Mouse (Mus musculus) liver, embryonic 14.5 days (tissue): ENCODE results near the gene Cntf. TPM values are rescaled to one million over a fixed set of nuclear protein-coding genes. Genes with fewer than 3 reads are reported as not detected.

Experiments used
- ATAC-seq: fragments of 200-750 bp; cut with Nextera tagmentation; 2 replicates; pipeline ENCODE4 v1.8.0; 2017; ENCODE audit warnings: moderate number of reproducible peaks, mild to moderate bottlenecking, moderate library complexity; ENCODE audit not compliant: insufficient read depth
- DNase-seq, 3 experiments: peaks; one replicate each; pipeline ENCODE4 v3.0.0-alpha.2; 2012 to 2013; ENCODE audit warnings: low read depth in 3 of 3, low spot score in 3 of 3
- H3K27ac ChIP-seq: fragments of 300-500 bp; sonication (generic); 2 replicates; pipeline ENCODE4 v1.5.1; 2014; ENCODE audit warnings: moderate library complexity, mild to moderate bottlenecking, control low read depth, inconsistent platforms
- H3K27me3 ChIP-seq: fragments of 300-500 bp; sonication (generic); 2 replicates; pipeline ENCODE4 v1.6.1; 2014; ENCODE audit warnings: mild to moderate bottlenecking, low read length, moderate library complexity; ENCODE audit not compliant: control insufficient read depth, insufficient read depth
- H3K36me3 ChIP-seq: fragments of 300-500 bp; sonication (generic); replicated peaks from 2 replicates; pipeline ENCODE4 v1.6.1; 2014; ENCODE audit warnings: low read depth; ENCODE audit not compliant: control insufficient read depth, insufficient read depth
- H3K4me1 ChIP-seq, 2 experiments: fragments of 200-500 bp in 1 of 2; fragments of 300-500 bp in 1 of 2; sonication (generic) in 1 of 2; replicated peaks; 2 replicates each; pipeline ENCODE4 v1.6.1; 2012 to 2014; ENCODE audit warnings: antibody characterized with exemption in 1 of 2, inconsistent platforms in 1 of 2, low read length in 1 of 2; ENCODE audit not compliant: control insufficient read depth in 2 of 2, insufficient read depth in 2 of 2
- H3K4me2 ChIP-seq: fragments of 300-500 bp; sonication (generic); 2 replicates; pipeline ENCODE4 v1.6.1; 2014; ENCODE audit warnings: low read depth, mild to moderate bottlenecking, control low read depth, moderate library complexity
- H3K4me3 ChIP-seq, 2 experiments: fragments of 200-500 bp in 1 of 2; fragments of 300-500 bp in 1 of 2; sonication (generic) in 1 of 2; 2 replicates each; pipeline ENCODE4 v1.5.1; 2012 to 2014; ENCODE audit warnings: low read depth in 2 of 2, low read length in 2 of 2, mild to moderate bottlenecking in 2 of 2, control low read depth in 1 of 2, inconsistent platforms in 1 of 2, moderate library complexity in 1 of 2; ENCODE audit not compliant: insufficient read depth in 1 of 2
- H3K9ac ChIP-seq: fragments of 300-500 bp; sonication (generic); replicated peaks from 2 replicates; pipeline ENCODE4 v1.6.1; 2014; ENCODE audit warnings: mild to moderate bottlenecking, control low read depth, moderate library complexity
- H3K9me3 ChIP-seq: fragments of 300-500 bp; sonication (generic); 2 replicates; pipeline ENCODE4 v1.6.1; 2016; ENCODE audit warnings: low read length, mixed read lengths; ENCODE audit not compliant: control insufficient read depth
- CTCF ChIP-seq: IDR thresholded peaks from 2 replicates; pipeline ENCODE4 v1.5.1; 2016; ENCODE audit warnings: antibody characterized with exemption, low read depth, control low read depth
- EP300 ChIP-seq: IDR thresholded peaks from 2 replicates; pipeline ENCODE4 v1.6.1; 2016; ENCODE audit warnings: antibody characterized with exemption, low read depth
- WGBS: fragments of 180-500 bp; shearing (Covaris S2); extraction: QIAGEN DNeasy Blood & Tissue Kit; methylation state at CpG from one replicate; pipeline ENCODE4 v1.1.7; 2014; ENCODE audit not compliant: insufficient replicate concordance; 5-methylcytosine and 5-hydroxymethylcytosine counted together
- polyA plus RNA-seq, 2 experiments: library from polyadenylated mRNA; depleted of rRNA in 1 of 2; stranded (reverse) in 1 of 2; unstranded in 1 of 2; fragments of >200 nt; fragmentation: Nextera tagmentation in 1 of 2; extraction: Ambion mirVana in 1 of 2; gene quantifications; 2 replicates each; pipeline versions ENCODE4 v1.2.1 to v1.2.3; 2012 to 2014

The Cntf gene
- polyA plus RNA-seq, 2 experiments, result 0.72 to 1.8 TPM

GRCm38 (mm10) chr19:12804237-12804636 is 38.8 kb upstream of the Cntf start:
- H3K4me2 ChIP-seq, result no peak overlapping the region
- ATAC-seq, result no peak
- H3K4me1 ChIP-seq, result no peaks in the 10 kb centered on the region
- no peak for TF ChIP-seq EP300
- H3K27ac ChIP-seq, result no peak overlapping the region
- H3K36me3 ChIP-seq, result no peaks in the 10 kb centered on the region
- H3K27me3 ChIP-seq, result no peaks in the 10 kb centered on the region
- H3K9ac ChIP-seq, result no peak overlapping the region
- DNase-seq, result no peak
- WGBS, result 57% methylated on average over 1 of the region's 1 CpGs
- H3K4me3 ChIP-seq, result no peak overlapping the region
- no peaks in the 10 kb centered on the region for H3K9me3 ChIP-seq

- Histone ChIP-seq H3K9ac (no peak overlapping the region), H3K27me3 (no peaks in the 10 kb centered on the region), H3K4me3 (no peak overlapping the region), H3K27ac (no peak overlapping the region), H3K4me1 (no peaks in the 10 kb centered on the region), H3K4me2 (no peak overlapping the region), H3K36me3 (no peaks in the 10 kb centered on the region), H3K9me3 (no peaks in the 10 kb centered on the region)
- no peak for ATAC-seq
- no peak for TF ChIP-seq EP300
- no peak for TF ChIP-seq CTCF
- DNase-seq, result no peak
- 65% methylated on average over 3 of the region's 3 CpGs for WGBS
Observed at GRCm38 (mm10) chr19:12802830-12803229, 37.4 kb upstream of the Cntf start.

GRCm38 (mm10) chr19:12801046-12801445 is 35.6 kb upstream of the Cntf start:
- no peak for TF ChIP-seq EP300
- TF ChIP-seq CTCF, result no peak
- Histone ChIP-seq H3K27me3 (no peaks in the 10 kb centered on the region), H3K9ac (no peak overlapping the region), H3K27ac (no peak overlapping the region), H3K4me2 (no peak overlapping the region), H3K9me3 (no peaks in the 10 kb centered on the region), H3K4me1 (peaks cover 0 to 2% of the 10 kb centered on the region in 2 experiments; a peak in 1 of 4 replicates), H3K4me3 (no peak overlapping the region), H3K36me3 (no peaks in the 10 kb centered on the region)
- no peak for DNase-seq
- WGBS, result 31% methylated on average over 3 of the region's 3 CpGs
- no peak for ATAC-seq

GRCm38 (mm10) chr19:12800621-12801020 is 35.2 kb upstream of the Cntf start:
- no peak overlapping the region for H3K4me3 ChIP-seq

GRCm38 (mm10) chr19:12799081-12799480 is 33.6 kb upstream of the Cntf start:
- 74% methylated on average over 3 of the region's 3 CpGs for WGBS
- Histone ChIP-seq H3K4me1 (peaks cover 0 to 2% of the 10 kb centered on the region in 2 experiments; a peak in 1 of 4 replicates), H3K36me3 (no peaks in the 10 kb centered on the region), H3K9me3 (no peaks in the 10 kb centered on the region), H3K4me2 (no peak overlapping the region), H3K4me3 (no peak overlapping the region), H3K27me3 (no peaks in the 10 kb centered on the region), H3K27ac (no peak overlapping the region), H3K9ac (no peak overlapping the region)
- DNase-seq, result no peak
- TF ChIP-seq EP300 (no peak), CTCF (no peak)
- ATAC-seq, result no peak

More at GRCm38 (mm10) chr19:12800621-12801020, 35.2 kb upstream of the Cntf start:
- TF ChIP-seq CTCF, result no peak
- TF ChIP-seq EP300, result no peak
- ATAC-seq (no peak), DNase-seq (no peak)
- H3K36me3 ChIP-seq, result no peaks in the 10 kb centered on the region
- no peak overlapping the region for H3K27ac ChIP-seq
- H3K4me2 ChIP-seq, result no peak overlapping the region
- no peak overlapping the region for H3K9ac ChIP-seq
- 50% methylated on average over 2 of the region's 2 CpGs for WGBS
- peaks cover 0 to 2% of the 10 kb centered on the region in 2 experiments; a peak in 1 of 4 replicates for H3K4me1 ChIP-seq
- no peaks in the 10 kb centered on the region for H3K27me3 ChIP-seq
- no peaks in the 10 kb centered on the region for H3K9me3 ChIP-seq
